Mouse (Mus musculus) splenic B cell, adult 2 months (primary cell): ENCODE data around the gene Sec31a.
"Not testable (repeated sequence)": the region's sequence is repeated elsewhere in the genome, so short reads cannot be mapped to it uniquely, and the experiment has no call there.

Experiments used
- DNase-seq: peaks from one replicate; pipeline ENCODE4 v3.0.0-alpha.2; 2011; ENCODE audit warnings: low read depth, low spot score
- H3K27me3 ChIP-seq: 2 replicates; pipeline ENCODE4 v1.6.1; 2012; ENCODE audit warnings: mild to moderate bottlenecking, low read length, moderate library complexity, mixed read lengths; ENCODE audit not compliant: control insufficient read depth, poor library complexity, insufficient read depth, severe bottlenecking
- H3K36me3 ChIP-seq: 2 replicates; pipeline ENCODE4 v1.6.1; 2012; ENCODE audit warnings: mild to moderate bottlenecking, low read length, moderate library complexity, mixed read lengths; ENCODE audit not compliant: control insufficient read depth, poor library complexity, insufficient read depth, severe bottlenecking

Gene Sec31a

DNA sequence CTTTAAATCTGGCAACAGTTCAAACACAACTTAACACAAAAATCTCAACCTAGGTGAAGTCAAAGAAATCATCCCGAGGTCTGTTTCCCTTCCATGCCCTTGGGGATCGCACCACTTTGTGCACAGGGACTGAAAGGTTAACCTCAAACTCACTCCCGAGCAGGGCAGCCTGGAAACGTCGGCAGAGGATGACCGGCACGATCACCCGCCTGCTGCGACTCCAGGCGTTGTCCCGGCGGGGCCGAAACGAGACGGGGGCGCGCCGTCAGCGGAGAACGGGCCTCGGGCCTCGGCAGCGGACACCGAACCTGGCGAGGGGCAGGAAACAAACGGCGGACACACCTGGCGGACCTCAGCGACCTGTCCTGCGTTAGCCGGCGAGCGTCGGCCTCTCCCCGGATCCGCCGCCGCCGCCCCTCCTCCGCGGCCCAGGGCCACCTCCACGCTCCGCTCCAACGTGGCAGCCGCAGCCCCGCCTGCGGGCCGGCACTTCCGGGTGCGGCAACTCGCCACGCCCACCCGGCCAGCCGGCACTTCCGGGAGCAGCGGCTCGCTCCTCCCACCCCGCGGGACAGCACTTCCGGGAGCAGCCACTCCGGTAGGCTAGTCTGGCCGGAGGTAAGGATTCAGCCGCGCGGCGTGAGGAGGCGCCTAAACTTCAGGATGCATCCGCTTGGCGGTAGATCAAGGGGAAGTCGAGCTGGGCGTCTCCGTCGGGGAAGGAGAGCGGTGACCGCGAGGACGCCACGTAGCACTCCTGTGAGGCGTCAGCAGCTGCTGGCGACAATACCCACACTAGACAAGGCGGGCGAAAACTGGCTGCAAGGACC lies at the start of gene Sec31a:
Gene Sec31a, minus strand, starts transcription at position 474 of the 830 bp plus-strand sequence.
- no peaks in the 10 kb centered on the region for H3K27me3 ChIP-seq
- peak; percentile 95 for DNase-seq
- no peaks in the 10 kb centered on the region; the same call in 1 of the 2 replicates for H3K36me3 ChIP-seq

DNA sequence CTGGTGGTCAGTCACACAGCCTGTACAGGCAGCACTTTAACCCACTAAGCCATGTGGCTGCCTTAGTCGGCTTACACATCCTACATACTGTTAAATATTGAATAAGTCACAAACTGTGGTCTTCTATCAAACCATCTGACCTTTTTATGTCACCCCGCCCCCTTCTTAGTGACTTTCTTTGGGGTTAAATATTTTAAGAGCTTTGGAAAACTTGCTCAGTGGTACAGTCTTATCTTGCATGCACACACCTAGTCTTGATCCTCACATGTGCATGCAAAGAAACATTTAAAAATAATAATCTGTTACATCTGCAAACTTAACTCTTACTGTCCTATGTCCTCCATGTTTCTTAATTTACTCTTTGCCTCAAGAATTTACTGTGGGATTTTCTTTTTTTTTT lies 46.3 kb upstream of the Sec31a start:
- H3K36me3 ChIP-seq: peaks cover 3% of the 10 kb centered on the region
- no peaks in the 10 kb centered on the region for H3K27me3 ChIP-seq
- no peak for DNase-seq

DNA sequence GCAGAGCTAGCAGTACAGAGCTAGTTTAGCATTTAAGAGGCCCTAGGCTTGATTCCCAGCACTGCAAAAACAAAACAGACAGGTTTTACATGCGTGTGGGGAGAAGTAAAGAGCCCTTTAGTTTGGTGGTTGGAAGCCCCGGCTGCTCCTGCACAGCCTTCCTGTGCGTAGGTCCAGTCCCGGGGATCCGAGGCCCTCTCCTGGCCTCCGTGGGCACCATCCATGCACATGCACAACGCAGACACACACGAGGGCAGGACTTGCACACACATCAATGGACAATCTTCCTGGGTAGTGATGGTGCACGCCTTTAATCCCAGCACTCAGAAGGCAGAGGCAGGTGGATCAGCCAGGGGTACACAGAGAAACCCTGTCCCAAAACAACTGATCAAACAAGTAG lies 45.5 kb upstream of the Sec31a start:
- no peak for DNase-seq
- peaks cover 3% of the 10 kb centered on the region for H3K36me3 ChIP-seq
- H3K27me3 ChIP-seq: no peaks in the 10 kb centered on the region

DNA sequence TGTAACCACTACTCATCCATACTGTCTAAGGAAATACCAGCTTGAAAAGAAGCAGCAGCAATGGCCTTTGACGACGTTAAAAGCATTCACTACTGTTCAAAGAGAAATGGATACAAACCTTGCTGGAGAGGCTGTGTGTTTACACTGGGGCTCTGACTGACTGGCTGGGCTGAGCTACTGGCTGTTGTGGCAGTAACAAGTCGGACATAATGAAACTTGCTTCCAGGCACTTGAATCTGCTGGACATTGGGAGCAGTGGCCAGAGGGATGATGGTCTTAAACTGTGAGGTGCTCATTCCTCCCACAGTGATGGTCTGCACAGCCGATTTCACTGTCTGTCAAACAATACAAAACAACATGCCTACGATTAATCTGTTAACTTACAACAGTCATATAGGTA lies 43.4 kb upstream of the Sec31a start:
- Histone ChIP-seq H3K27me3 (no peaks in the 10 kb centered on the region), H3K36me3 (peaks cover 5% of the 10 kb centered on the region)
- DNase-seq: no peak

DNA sequence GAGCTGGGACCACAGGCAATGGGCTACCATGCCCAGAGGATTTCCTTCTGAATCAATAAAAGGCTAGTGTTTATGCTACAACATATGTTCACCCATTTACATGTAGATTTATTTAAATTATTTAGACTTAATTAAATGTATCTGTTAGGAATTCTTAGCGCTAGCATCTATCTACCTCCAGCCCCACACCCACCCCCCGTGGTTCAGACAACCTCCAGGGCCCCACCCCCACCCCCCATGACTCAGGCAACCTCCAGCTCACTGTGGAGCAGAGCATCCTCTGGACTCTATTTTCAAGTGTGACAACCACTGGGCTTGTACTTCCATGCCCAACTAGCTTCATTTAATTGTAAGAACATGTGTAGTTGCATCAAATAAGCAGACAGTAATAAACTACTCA lies 35.8 kb upstream of the Sec31a start:
- peaks cover 25% of the 10 kb centered on the region for H3K36me3 ChIP-seq
- no peaks in the 10 kb centered on the region for H3K27me3 ChIP-seq
- DNase-seq: no peak

DNA sequence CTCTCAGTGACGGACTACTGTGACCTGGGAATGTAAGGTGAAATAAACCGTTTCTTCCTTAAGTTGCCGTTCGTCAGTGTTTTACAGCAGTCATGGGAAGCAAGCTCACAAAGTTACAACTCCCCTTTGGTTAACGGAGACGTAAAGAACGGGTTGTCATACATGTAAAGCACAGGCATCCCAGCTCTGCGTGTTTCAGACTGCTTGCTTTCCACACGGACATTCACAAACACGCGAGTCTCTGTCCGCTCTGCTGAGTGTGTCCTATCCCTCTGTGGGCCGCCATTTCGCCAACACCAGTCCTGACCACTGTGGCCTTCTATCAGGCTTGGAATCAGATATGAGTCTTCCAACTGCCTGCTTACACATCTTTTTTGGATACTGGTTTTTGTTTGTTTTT lies 22.8 kb upstream of the Sec31a start:
- H3K36me3 ChIP-seq: no peaks in the 10 kb centered on the region
- no peaks in the 10 kb centered on the region for H3K27me3 ChIP-seq
- no peak for DNase-seq

DNA sequence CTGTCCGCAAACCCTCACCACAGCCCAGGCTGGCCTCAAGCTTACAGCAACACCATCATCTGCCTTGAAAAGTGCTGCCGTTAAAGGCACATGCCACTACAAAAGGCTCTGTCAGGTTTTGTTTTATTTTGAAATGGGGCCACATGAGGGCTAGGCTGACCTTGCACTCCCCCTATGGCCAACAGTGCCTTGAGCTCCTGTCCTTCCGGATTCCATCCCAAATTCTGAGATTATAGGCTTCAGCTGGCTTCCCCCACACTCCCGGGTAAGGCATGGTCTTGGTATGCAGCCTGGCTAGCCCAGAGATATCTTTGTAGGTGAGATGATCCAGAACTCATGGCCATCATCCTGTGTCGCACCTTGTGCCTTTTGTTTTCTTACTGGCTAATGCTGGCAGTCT lies 21.9 kb upstream of the Sec31a start:
- Histone ChIP-seq H3K27me3 (no peaks in the 10 kb centered on the region), H3K36me3 (no peaks in the 10 kb centered on the region)
- no peak for DNase-seq

DNA sequence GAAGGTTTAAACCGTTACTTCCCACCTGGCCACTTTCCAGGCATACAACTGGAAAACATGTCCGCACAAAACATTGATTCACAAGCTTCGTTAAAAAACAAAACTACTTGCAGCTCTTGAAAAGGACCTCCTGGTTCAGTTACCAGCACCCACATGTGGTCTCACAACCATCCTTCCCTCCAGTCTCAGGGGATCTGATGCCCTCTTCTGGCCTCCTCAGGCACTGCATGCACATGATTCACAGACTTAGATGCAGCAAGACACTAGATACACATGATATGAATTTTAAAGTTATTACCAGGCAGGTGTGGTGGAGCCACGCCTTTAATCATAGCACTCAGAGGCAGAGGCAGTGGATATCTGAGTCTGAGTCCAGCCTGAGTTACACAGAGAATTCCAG lies 21.1 kb upstream of the Sec31a start:
- Histone ChIP-seq H3K36me3 (no peaks in the 10 kb centered on the region), H3K27me3 (no peaks in the 10 kb centered on the region)
- peak; percentile 16 for DNase-seq

DNA sequence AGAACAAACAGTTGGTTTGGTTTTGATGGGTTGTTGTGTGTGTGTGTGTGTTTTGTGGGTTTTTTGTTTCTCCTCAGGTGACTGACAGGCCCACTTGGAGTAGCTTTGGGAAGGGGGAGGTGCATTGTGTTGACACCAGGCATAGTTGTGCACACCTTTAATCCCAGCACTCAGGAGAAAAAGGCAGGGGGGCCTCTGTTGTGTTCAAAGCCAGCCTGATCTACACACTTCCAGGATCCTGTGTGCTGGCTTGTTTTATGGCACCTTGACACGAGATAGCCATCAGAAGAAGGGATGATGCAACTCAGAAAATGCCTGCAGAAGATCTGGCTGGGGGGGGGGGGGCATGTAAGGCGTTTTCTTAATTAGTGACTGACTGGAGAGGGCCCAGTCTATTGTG lies 14.9 kb upstream of the Sec31a start:
- Histone ChIP-seq H3K36me3 (no peaks in the 10 kb centered on the region; the same call in none of the 2 replicates), H3K27me3 (no peaks in the 10 kb centered on the region)
- no peak for DNase-seq

DNA sequence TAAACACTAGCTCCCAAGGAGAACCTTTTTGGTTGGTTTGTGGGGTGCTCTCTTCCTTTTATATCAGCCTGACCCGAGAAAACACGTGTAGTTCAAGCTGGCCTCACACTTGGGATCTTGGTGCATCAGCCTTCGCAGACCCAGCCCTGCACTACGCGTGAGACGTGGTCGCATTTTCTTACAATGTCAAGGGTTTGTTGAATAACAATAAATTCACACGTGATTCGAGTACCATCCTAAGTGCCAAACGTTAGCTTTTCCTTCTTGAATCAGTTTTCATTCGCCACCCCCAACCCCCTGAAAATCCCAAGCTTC lies 14.0 kb upstream of the Sec31a start:
- no peaks in the 10 kb centered on the region; the same call in none of the 2 replicates for H3K36me3 ChIP-seq
- no peaks in the 10 kb centered on the region for H3K27me3 ChIP-seq
- no peak for DNase-seq

DNA sequence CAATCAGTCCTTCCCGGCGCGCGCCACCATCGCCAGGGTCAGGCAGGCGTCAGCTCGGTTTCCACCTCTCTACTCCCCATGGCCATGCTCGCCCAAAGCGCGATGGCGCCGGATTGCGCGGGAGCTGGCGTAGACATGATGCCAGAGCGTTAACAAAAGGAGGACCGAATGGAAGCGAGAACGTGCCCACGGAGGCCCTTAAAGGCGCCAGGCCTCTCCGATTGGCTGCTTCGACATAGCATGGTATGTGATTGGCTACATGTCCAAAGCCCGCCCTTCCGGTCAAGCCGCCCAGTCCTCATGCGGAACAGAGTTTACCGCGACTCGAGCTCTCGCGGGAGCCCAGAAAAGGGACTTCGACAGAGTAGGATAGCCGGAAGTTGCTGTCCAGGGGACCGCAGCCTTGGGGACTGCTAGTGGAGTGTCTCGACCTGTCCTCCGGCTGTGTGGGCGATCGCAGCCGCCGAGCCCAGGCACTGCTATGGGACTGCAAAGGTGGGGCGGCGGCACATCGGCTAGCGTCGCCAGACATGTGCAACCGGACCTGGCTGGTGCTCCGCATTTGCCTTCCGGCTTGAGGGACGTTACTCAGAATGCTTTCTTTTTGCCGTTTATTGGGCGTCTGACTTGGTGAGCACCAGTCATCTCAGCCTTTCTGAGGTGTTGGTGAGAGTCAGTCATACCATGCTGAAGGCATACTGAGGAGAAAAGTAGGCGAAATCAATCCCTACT lies 13.5 kb upstream of the Sec31a start:
- Histone ChIP-seq H3K27me3 (no peaks in the 10 kb centered on the region), H3K36me3 (no peaks in the 10 kb centered on the region; the same call in none of the 2 replicates)
- peak; percentile 97 for DNase-seq

DNA sequence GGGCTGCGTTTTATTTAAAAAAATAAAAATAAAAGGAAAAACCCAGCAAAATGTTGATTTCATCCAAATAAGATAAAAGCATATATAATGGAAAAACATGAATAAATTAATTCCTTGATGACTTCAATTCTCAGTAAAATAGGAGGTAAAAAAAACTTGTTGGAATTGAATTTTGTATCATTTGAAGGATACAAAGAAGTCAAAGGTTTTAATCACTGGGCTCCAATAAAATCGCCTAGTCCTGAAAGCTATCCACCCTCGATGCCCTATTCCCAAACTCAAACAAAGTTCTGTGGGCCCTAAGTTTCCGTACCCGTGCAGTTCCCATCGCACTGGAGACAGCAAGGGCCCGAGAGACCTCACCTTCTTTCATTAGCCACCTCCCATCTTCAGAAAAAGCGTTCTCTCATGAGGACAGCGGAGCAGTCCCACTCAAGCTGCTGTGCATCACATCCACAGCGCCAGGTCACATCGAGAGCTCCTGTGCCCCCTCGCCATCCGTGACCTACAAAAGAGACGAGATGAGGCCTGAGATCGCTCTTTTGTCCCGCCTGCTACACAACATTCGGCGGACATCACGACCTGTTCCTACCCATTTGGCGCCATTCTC lies 12.8 kb upstream of the Sec31a start:
- Histone ChIP-seq H3K27me3 (no peaks in the 10 kb centered on the region), H3K36me3 (no peaks in the 10 kb centered on the region; the same call in none of the 2 replicates)
- no peak for DNase-seq

DNA sequence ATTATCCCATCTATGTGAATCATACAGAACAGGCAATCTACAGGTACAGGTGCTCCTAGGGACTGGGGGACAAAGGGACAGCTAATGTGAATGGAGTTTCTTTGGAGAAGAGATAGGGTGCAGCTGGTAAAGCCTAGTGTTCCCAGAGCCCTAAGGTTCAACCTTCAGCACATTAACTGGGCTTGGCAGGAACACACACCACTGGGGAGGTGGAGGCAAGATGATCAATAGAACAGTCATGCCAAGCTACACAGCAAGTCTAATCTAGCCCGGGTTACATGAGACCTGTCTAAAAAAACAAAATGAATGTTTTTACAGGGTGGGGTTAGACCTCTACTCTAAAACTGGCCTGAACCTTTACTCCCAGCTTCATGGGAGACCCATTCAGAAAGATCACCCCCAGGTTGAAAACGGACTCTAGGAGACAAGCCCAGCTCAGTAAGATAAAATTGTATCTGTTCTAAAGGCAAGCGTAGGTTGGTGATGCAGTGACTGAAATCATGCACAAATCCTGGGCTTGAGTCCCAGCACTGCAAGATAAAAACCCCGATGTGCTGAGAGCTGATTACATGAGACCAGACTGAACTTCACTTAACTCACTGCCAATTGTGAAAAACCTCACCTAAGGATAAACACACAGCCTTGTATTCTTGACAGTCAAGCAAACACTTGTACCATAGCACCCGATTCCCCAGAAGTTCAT lies 12.1 kb upstream of the Sec31a start:
- no peak for DNase-seq
- Histone ChIP-seq H3K36me3 (peaks cover 3% of the 10 kb centered on the region), H3K27me3 (no peaks in the 10 kb centered on the region)

DNA sequence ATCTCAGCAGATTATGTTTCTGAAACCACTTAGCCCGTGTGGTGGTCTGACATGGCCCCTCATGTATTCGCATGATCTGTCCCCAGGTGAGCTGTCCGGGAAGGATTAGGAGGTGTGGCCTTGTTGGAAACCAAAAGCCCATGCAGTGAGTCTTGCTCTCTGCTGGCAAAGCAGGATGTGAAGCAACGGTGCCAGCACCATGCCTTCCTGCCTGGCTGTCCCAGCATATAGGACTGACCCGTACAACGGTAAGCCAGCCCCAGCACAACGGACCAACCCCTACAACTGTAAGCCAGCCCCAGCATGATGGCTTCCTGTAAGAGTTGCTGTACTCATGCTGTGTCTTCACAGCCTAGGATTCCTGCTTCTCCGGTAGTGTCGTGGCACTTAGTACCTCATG lies 11.2 kb upstream of the Sec31a start:
- no peaks in the 10 kb centered on the region for H3K27me3 ChIP-seq
- peaks cover 3% of the 10 kb centered on the region for H3K36me3 ChIP-seq
- DNase-seq: no peak

DNA sequence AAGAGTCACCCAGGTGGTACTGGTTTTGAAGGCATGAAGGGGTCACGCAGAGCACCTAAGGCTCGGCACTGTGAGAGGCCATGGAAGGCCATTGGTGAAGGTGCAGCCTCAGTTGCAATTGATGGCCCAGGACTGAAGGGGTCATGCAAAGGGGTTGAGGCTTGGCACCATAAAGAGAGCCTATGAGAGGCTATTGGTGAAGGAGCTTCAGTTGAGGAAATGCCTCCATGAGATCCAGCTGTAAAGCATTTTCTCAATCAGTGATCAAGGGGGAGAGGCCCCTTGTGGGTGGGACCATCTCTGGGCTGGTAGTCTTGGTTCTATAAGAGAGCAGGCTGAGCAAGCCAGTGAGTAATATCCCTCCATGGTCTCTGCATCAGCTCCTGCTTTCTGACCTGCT lies 9.8 kb upstream of the Sec31a start:
- H3K27me3 ChIP-seq, H3K36me3 ChIP-seq, DNase-seq: not testable (repeated sequence)
